Mouse (Mus musculus): Measurements from ENCODE around the gene Agk.

Gene Agk

GRCm38 (mm10) chr6:40324897-40325841 lies at the start of gene Agk:
Gene Agk (plus strand): TSS chr6:40325172.
- peak; percentile 65 to 81 for DNase-seq

DNA sequence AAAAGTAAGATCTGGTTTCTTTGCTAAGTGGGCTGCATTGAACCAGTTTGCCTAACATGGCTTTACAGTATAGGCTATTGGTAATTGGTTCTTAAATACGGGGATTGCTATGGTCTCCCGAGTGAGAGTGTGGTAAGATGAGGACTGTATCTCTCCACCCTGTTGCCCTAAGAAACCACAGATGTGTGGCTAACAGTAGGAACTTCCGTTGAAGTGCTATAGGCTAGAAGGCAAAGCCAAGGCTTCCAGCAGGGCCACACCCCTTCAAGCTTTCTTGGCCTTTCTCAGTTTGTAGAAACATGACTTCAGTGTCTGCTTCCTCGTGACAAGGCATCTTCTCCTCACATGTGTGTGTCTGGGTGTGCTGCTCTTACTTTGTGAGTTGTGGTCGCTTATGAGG lies 24.3 kb upstream of the Agk start:
- DNase-seq = no peak

DNA sequence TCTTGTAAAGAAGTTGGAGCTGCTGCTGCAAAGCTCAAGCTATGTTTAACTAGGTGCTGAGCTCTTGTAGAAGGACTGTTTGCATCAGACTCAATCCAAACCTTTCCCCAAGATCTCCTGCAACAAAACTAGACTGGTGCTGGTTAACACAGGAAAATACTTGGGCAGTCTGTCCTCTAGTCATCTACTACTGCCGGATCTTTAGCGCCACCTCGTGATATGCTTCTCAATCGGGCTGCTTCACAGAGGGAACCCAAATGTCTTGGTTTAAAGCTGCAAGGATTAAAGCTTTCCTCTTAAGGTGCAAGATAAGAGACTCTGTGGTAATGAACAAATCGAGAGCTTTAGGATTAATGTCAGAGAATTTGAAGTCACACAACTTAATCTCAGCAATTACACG lies 21.6 kb upstream of the Agk start:
- peak; percentile 77 to 82 for DNase-seq

DNA sequence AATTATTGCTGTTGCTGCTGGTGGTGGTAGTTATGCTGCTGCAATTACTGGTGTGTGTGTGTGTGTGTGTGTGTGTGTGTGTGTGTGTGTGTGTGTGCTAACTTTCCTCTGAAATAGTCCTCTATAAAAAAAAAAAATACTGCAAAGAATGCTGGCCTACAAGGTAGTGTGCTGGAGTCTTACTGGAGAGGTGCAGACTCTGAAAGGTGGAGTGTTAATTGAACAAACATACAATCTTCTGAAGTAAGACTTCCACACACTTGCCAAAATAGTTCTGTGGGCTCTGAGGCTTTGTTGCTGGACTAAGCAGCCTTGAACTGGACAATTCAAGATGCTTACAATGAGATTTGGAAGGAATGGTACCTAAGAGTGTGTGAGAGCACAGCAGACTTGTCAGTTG lies 20.0 kb upstream of the Agk start:
- no peak for DNase-seq

DNA sequence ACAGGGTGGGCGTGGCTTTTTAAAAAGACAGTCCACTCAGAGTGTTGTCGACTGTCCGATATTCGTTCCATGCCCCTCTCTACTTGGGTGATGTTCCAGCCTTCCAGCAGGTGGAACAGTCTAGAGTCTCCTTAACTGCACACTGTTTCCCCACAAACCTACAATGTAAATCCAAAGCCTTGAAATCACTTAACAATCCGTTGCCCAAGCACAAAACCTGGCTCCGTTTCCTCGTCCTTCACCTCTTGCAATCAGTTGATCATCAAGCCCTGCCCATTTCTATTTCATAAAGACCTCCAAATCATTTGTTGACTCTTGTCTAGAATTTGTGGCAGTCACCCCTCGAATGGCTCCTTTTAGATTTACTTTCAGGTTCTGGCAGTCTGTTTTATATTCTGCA lies 1.4 kb downstream of the Agk start:
- DNase-seq = no peak

DNA sequence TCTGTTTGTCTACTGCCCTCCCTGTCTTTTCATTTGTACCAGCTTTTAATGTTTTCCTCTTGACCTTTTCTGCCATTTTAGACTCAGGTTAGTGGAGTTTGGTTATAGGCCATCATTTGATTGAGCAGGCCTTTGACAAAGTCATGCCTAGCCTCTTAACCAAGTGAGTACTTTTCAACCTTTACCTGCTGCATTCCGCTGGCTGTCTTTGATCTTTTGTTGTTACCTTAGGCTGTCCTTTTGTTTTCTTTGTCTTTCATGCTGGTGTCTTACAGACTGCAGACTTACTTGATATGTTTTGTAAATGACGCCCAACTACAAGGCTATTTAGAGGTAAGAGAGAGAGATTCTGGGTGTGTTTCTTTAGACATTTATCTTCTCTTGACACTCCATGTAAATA lies 8.5 kb downstream of the Agk start:
- DNase-seq = no peak

GRCm38 (mm10) chr6:40336735-40337731 lies 12.1 kb downstream of the Agk start:
- DNase-seq = no peak

- DNase-seq = peak; percentile 46 to 48
These were observed 22.2 kb downstream of the Agk start for GRCm38 (mm10) chr6:40346959-40347771.

DNA sequence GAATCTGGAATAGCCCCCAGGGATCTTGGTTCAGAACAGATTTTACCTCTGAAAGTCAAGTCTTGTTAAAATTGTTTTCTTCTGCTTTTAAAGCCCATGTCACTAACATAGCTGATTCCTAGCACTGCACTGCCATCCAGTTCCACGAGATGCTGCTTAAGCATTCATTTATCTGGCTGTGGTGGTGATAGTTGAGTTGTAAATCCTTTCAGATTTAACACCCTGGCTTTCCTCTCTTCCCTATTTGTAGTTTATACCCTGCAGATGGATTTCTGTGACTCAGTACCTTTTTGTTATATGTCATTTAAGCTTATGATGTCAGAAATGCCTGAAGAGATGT lies 22.8 kb downstream of the Agk start:
- no peak for DNase-seq

GRCm38 (mm10) chr6:40350041-40350440 lies 25.1 kb downstream of the Agk start:
- no peak for DNase-seq

DNA sequence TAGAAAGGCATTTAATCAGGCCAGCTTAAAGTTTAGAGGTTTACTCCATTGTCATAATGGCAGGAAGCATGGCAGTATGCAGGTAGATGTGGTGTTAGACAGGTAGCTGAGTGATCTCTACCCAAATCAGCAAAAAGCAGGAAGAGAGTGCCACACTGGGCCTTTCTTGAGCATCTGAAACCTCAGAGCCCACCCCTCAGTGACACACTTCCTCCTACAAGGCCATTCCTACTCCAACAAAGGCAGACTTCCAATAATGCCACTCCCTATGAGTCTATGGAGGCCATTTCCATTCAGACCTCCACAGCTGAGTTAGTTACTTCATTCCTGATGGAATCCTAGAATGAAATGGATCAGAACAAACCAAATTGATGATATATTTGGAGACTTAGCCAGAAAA lies 25.9 kb downstream of the Agk start:
- DNase-seq = no peak

- no peak for DNase-seq
These were observed 28.4 kb downstream of the Agk start for GRCm38 (mm10) chr6:40353360-40353759.

DNA sequence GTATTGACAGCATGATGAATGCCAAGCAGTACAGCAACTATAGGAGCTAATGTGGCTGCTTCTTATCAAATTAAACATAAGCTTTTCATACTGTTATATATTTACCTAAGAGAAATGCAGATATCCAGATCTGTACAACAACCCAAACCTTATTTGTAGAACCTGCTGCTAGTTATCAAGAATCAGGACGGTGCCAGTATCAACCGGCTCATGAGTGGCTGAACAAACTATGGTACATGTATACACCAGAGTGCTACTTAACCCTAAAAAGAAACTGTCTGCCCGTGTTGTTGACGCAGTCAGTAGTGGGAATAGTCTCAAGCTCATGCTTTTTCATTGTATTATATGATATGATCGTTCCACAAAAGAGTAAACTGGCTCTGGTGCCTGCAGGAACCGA lies 46.1 kb downstream of the Agk start:
- DNase-seq = no peak

- DNase-seq = no peak
These were observed 55.2 kb downstream of the Agk start for GRCm38 (mm10) chr6:40380181-40380580.

- DNase-seq = no peak
These were observed 56.9 kb downstream of the Agk start for GRCm38 (mm10) chr6:40381908-40382307.

GRCm38 (mm10) chr6:40385682-40386081 lies 60.7 kb downstream of the Agk start:
- no peak for DNase-seq

GRCm38 (mm10) chr6:40388660-40389059 lies 63.7 kb downstream of the Agk start:
- no peak for DNase-seq

- peak in 1 of 2 experiments; percentile 43 for DNase-seq
These were observed 66.0 kb downstream of the Agk start for GRCm38 (mm10) chr6:40390975-40391374.

DNA sequence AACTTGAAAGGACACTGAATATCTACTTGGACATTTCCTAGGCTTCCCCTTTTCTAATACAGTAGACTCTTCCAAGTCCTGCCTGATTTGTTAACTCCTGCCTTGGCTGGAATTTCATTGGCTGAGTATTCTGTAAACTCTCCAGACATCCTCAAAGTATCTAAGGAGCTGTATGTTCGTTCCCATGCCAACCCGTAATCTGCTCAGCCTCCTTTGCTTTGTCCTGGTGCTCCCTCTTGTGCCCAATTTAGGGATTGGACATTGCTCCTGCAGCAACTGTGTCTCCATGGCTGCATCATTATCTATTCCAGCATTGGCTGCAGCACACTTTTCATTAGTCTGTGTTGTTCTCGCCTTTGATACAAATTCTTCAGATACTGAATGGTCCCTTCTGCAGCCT lies 68.2 kb downstream of the Agk start:
- DNase-seq = peak; percentile 82 to 89

DNA sequence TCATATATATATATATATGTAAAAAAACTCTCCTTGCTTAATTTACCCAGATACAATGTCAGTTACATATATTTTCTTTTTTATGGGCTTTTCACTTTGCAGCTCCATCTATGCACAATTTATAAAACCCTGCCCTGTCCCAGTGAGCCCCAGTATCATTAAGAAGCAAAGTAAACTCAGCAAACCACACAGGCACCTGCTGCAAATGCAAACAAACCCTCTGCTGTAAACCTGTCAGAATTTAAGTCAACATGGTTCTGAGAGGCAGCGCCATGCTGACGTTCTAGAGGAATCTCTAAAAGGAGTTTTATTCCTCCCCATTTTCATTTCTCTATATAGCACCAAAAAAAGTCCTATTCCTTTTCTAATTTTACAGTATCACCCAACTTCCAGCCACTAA lies 77.1 kb downstream of the Agk start:
- DNase-seq = no peak

DNA sequence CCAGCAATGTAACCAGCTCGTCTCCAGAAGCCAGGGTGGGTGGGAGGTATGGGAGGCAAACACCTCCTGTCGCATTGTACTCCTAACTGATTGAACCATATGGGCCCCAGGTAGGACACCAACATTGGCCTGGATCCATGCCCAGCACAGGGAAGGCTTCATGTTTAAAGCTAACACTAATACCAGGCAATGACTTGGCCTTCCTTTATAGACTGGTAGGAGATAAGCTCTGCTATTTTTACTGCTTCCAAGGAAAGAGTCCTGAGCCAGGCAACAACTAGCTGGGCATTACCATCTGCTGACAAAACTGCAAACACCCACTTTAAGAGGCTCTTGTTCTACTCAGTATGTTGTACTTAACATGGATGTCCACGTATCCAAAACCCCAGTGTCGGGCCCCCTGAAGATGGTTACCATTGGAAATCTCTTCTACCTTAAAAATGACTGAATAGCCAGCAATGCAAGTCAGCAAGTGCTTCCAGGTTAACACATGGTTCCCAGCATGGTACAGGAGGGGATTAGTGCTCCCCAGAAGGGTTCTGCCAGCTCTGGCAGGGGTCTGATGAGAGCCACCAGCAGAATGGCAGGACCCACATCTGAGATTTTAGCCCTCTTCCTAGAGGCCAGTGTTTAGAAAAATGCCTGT lies 78.8 kb downstream of the Agk start:
- DNase-seq = peak; percentile 88 to 89

- no peak for DNase-seq
These were observed 86.1 kb downstream of the Agk start for GRCm38 (mm10) chr6:40411085-40411484.
